Mouse (Mus musculus) E14TG2a.4 (cell line): Measurements from ENCODE around the gene Plaur.

Source experiments
- CTCF ChIP-seq: conservative IDR thresholded peaks from 2 replicates; pipeline ENCODE4 v1.5.1; 2014; ENCODE audit warnings: low read length
- NANOG ChIP-seq: IDR thresholded peaks from 2 replicates; pipeline ENCODE4 v1.6.1; 2014; ENCODE audit warnings: borderline replicate concordance, low read length, mixed read lengths
- POU5F1 ChIP-seq: IDR thresholded peaks from 2 replicates; pipeline ENCODE4 v1.6.1; 2014; ENCODE audit warnings: low read length, borderline replicate concordance

DNA sequence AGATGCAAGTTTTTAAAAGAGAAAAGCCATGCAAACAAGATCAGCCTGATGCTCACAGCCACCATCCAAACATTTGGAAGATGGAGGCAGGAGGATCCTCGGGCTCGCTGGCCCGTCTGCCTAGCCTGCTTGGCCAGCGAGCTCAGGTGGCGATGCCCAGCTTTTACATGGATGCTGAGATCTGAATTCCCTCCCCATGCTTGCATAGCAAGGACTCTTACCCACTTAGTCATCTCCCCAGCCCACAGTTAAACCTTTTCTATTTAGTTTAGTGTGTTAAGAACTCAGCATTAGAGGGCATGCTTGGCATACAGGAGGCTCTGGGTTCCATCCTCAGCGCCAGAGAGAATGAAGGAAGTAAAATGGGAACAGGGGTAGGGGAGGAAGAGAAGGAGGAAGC lies 23.1 kb upstream of the Plaur start:
- TF ChIP-seq CTCF (no peak), NANOG (no peak), POU5F1 (no peak)
